Mouse (Mus musculus): ENCODE results near the gene Pigp. TPM values are rescaled to one million over a fixed set of nuclear protein-coding genes. Genes with fewer than 3 reads are reported as not detected.

Gene Pigp
- total and polyA plus RNA-seq, 3 experiments, result 63.8 to 163 (median 103) TPM

- no peak for TF ChIP-seq USF1 (IDR thresholded peaks at IDR 0.05; ENCODE audit: low read depth, low read length)
- no peak for TF ChIP-seq NRF1 (IDR thresholded peaks at IDR 0.05; ENCODE audit: low read depth, low read length)
- TF ChIP-seq TCF12 (IDR thresholded peaks at IDR 0.05; ENCODE audit: low read depth, low read length), result no peak
- TF ChIP-seq USF2 (conservative IDR thresholded peaks at IDR 0.05; ENCODE audit: low read depth, low read length), result no peak
- TF ChIP-seq ZC3H11A (IDR thresholded peaks at IDR 0.05; ENCODE audit: low read depth, low read length), result no peak
- no peak for TF ChIP-seq BHLHE40 (IDR thresholded peaks at IDR 0.05; ENCODE audit: low read depth, low read length)
- no peak for TF ChIP-seq IRF4 (IDR thresholded peaks at IDR 0.05; ENCODE audit: low read depth, low read length)
- Histone ChIP-seq H3K79me2 (replicated peaks; ENCODE audit: control insufficient read depth, extremely low read depth, insufficient read depth, poor library complexity, severe bottlenecking) (peaks cover 2% of the 10 kb centered on the region; the same call in 1 of the 2 replicates), H3K4me3 (replicated peaks in 1 of 3; ENCODE audit: low read depth in 2 of 3, low read length in 2 of 3, poor library complexity in 1 of 3) (no peak overlapping the region), H3K9ac (ENCODE audit: insufficient read depth, low read depth) (no peak overlapping the region), H3K9me3 (replicated peaks; ENCODE audit: low read length) (no peaks in the 10 kb centered on the region), H3K4me2 (ENCODE audit: insufficient read depth, low read depth, poor library complexity, severe bottlenecking) (no peak overlapping the region), H3K4me1 (ENCODE audit: control insufficient read depth in 1 of 2, insufficient read depth in 2 of 2) (0 out of 4 replicates have a peak, but pooled peaks cover 0 to 2% of the 10 kb centered on the region in 2 experiments), H3K36me3 (replicated peaks in 1 of 2; ENCODE audit: control insufficient read depth in 1 of 2, insufficient read depth in 1 of 2, low read length in 1 of 2) (peaks cover 16 to 33% of the 10 kb centered on the region in 2 experiments), H3K27ac (ENCODE audit: insufficient read depth, low read depth) (no peak overlapping the region), H3K27me3 (replicated peaks) (no peaks in the 10 kb centered on the region)
- dilution Hi-C loops (cut with MboI; ENCODE audit: extremely low pct_ligation_motif_present, extremely low pct_unique_long_range_greater_than_20kb, low sequenced_read_pairs), result no loop called here
- DNase-seq (ENCODE audit: extremely low read depth), result no peak
- in situ Hi-C loops (cut with MboI; ENCODE audit: low pct_ligation_motif_present, low pct_unique_long_range_greater_than_20kb, low sequenced_read_pairs), result no loop called here
Observed at GRCm38 (mm10) chr16:94401636-94402035, 30.0 kb upstream of the Pigp start.

GRCm38 (mm10) chr16:94399141-94399540, 27.5 kb upstream of the Pigp start:
- H3K4me3 ChIP-seq (replicated peaks in 1 of 3; ENCODE audit: low read depth in 2 of 3, low read length in 2 of 3, poor library complexity in 1 of 3), result no peak overlapping the region
- TF ChIP-seq NELFE (IDR thresholded peaks at IDR 0.05; ENCODE audit: low read depth, low read length), result no peak
- in situ Hi-C loops (cut with MboI; ENCODE audit: low pct_ligation_motif_present, low pct_unique_long_range_greater_than_20kb, low sequenced_read_pairs), result no loop called here

GRCm38 (mm10) chr16:94396641-94397040, 25.0 kb upstream of the Pigp start:
- dilution Hi-C loops (cut with MboI; ENCODE audit: extremely low pct_ligation_motif_present, extremely low pct_unique_long_range_greater_than_20kb, low sequenced_read_pairs) (no loop called here), in situ Hi-C loops (cut with MboI; ENCODE audit: low pct_ligation_motif_present, low pct_unique_long_range_greater_than_20kb, low sequenced_read_pairs) (no loop called here)
- no peaks in the 10 kb centered on the region for H3K27me3 ChIP-seq (replicated peaks)
- H3K79me2 ChIP-seq (replicated peaks; ENCODE audit: control insufficient read depth, extremely low read depth, insufficient read depth, poor library complexity, severe bottlenecking), result peaks cover 1% of the 10 kb centered on the region; the same call in 1 of the 2 replicates
- no peak for TF ChIP-seq NELFE (IDR thresholded peaks at IDR 0.05; ENCODE audit: low read depth, low read length)
- TF ChIP-seq ZKSCAN1 (IDR thresholded peaks at IDR 0.05; ENCODE audit: borderline replicate concordance, low read depth, low read length), result no peak
- no peak for TF ChIP-seq GABPA (IDR thresholded peaks at IDR 0.05; ENCODE audit: insufficient replicate concordance, low read depth, low read length)
- TF ChIP-seq UBTF (IDR thresholded peaks at IDR 0.05; ENCODE audit: low read depth, low read length), result no peak
- TF ChIP-seq MAX (IDR thresholded peaks at IDR 0.05; ENCODE audit: low read length), result no peak
- no peak for TF ChIP-seq CHD1 (IDR thresholded peaks at IDR 0.05; ENCODE audit: low read depth, low read length)
- no peak for TF ChIP-seq CHD2 (IDR thresholded peaks at IDR 0.05; ENCODE audit: low read length)
- TF ChIP-seq HCFC1 (IDR thresholded peaks at IDR 0.05; ENCODE audit: low read depth, low read length), result no peak
- no peak for TF ChIP-seq RCOR1 (conservative IDR thresholded peaks at IDR 0.05; ENCODE audit: low read depth, low read length)
- TF ChIP-seq MEF2A (IDR thresholded peaks at IDR 0.05; ENCODE audit: borderline replicate concordance, low read depth, low read length), result no peak
- no peak for TF ChIP-seq E2F4 (IDR thresholded peaks at IDR 0.05; ENCODE audit: insufficient replicate concordance, low read depth, low read length)
- no peak for TF ChIP-seq NRF1 (IDR thresholded peaks at IDR 0.05; ENCODE audit: low read depth, low read length)
- no peak for TF ChIP-seq MAFK (IDR thresholded peaks at IDR 0.05; ENCODE audit: insufficient replicate concordance, low read length)
- no peak for TF ChIP-seq ZMIZ1 (IDR thresholded peaks at IDR 0.05; ENCODE audit: low read depth, low read length)
- no peak for TF ChIP-seq USF1 (IDR thresholded peaks at IDR 0.05; ENCODE audit: low read depth, low read length)
- TF ChIP-seq IRF4 (IDR thresholded peaks at IDR 0.05; ENCODE audit: low read depth, low read length), result no peak
- H3K36me3 ChIP-seq (replicated peaks in 1 of 2; ENCODE audit: control insufficient read depth in 1 of 2, insufficient read depth in 1 of 2, low read length in 1 of 2), result peaks cover 25 to 47% of the 10 kb centered on the region in 2 experiments
- H3K4me3 ChIP-seq (replicated peaks in 1 of 3; ENCODE audit: low read depth in 2 of 3, low read length in 2 of 3, poor library complexity in 1 of 3), result no peak overlapping the region
- H3K9me3 ChIP-seq (replicated peaks; ENCODE audit: low read length), result no peaks in the 10 kb centered on the region
- DNase-seq (ENCODE audit: extremely low read depth), result no peak
- H3K4me1 ChIP-seq (ENCODE audit: control insufficient read depth in 1 of 2, insufficient read depth in 2 of 2), result no peaks in the 10 kb centered on the region
- no peak overlapping the region for H3K9ac ChIP-seq (ENCODE audit: insufficient read depth, low read depth)
- H3K27ac ChIP-seq (ENCODE audit: insufficient read depth, low read depth), result no peak overlapping the region
- no peak overlapping the region for H3K4me2 ChIP-seq (ENCODE audit: insufficient read depth, low read depth, poor library complexity, severe bottlenecking)

More at GRCm38 (mm10) chr16:94399141-94399540, 27.5 kb upstream of the Pigp start:
- Histone ChIP-seq H3K4me1 (ENCODE audit: control insufficient read depth in 1 of 2, insufficient read depth in 2 of 2) (no peaks in the 10 kb centered on the region), H3K36me3 (replicated peaks in 1 of 2; ENCODE audit: control insufficient read depth in 1 of 2, insufficient read depth in 1 of 2, low read length in 1 of 2) (peaks cover 23 to 40% of the 10 kb centered on the region in 2 experiments), H3K27me3 (replicated peaks) (no peaks in the 10 kb centered on the region), H3K4me2 (ENCODE audit: insufficient read depth, low read depth, poor library complexity, severe bottlenecking) (no peak overlapping the region), H3K79me2 (replicated peaks; ENCODE audit: control insufficient read depth, extremely low read depth, insufficient read depth, poor library complexity, severe bottlenecking) (peaks cover 2% of the 10 kb centered on the region; the same call in 1 of the 2 replicates), H3K27ac (ENCODE audit: insufficient read depth, low read depth) (no peak overlapping the region), H3K9me3 (replicated peaks; ENCODE audit: low read length) (no peaks in the 10 kb centered on the region), H3K9ac (ENCODE audit: insufficient read depth, low read depth) (no peak overlapping the region)
- dilution Hi-C loops (cut with MboI; ENCODE audit: extremely low pct_ligation_motif_present, extremely low pct_unique_long_range_greater_than_20kb, low sequenced_read_pairs), result no loop called here
- DNase-seq (ENCODE audit: extremely low read depth), result no peak

Measured in CH12.LX (cell line).